21 mouse cellular contexts compared by ENCODE assay signal in genomic region chr7:62026635-62027034, GRCm38 (mm10).
DNase-seq lines count a peak whose midpoint lies in the region; ATAC-seq lines count a peak whose summit lies in the region.
"Had no signal": no experiment of that assay in that cellular context is flagged by ENCODE, and none has a peak within 500 bp of the region (broad histone marks: within the 10 kb centered on the region; RNA-seq: fewer than 3 reads in every experiment).

No protein-coding gene starts in this region.

- no peaks in the 10 kb centered on the region for H3K27me3 ChIP-seq in midbrain, embryonic 13.5 days
- no peaks in the 10 kb centered on the region for H3K27me3 ChIP-seq in midbrain, embryonic 11.5 days (ENCODE audit: control insufficient read depth, insufficient read depth, low read length)
- no peaks in the 10 kb centered on the region for H3K27me3 ChIP-seq in forebrain, embryonic 13.5 days
- H3K27me3 ChIP-seq: embryonic facial prominence, embryonic 12.5 days; heart, embryonic 15.5 days; hindbrain, embryonic 13.5 days had no signal

- 0 out of 2 replicates have a peak, but pooled peaks cover 7% of the 10 kb centered on the region for H3K36me3 ChIP-seq in midbrain, embryonic 13.5 days
- H3K36me3 ChIP-seq in midbrain, embryonic 11.5 days (ENCODE audit: control insufficient read depth, insufficient read depth, low read length), result no peaks in the 10 kb centered on the region
- H3K36me3 ChIP-seq in forebrain, embryonic 13.5 days (ENCODE audit: poor library complexity, severe bottlenecking), result peaks cover 17% of the 10 kb centered on the region; the same call in 1 of the 2 replicates
- H3K36me3 ChIP-seq: embryonic facial prominence, embryonic 12.5 days; heart, embryonic 15.5 days; hindbrain, embryonic 13.5 days had no signal

- H3K4me3 ChIP-seq in midbrain, embryonic 13.5 days (replicated peaks), result no peak overlapping the region
- H3K4me3 ChIP-seq in midbrain, embryonic 11.5 days (ENCODE audit: low read depth, low read length), result no peak overlapping the region
- H3K4me3 ChIP-seq in forebrain, embryonic 13.5 days, result no peak overlapping the region
- H3K4me3 ChIP-seq: embryonic facial prominence, embryonic 12.5 days; heart, embryonic 15.5 days; hindbrain, embryonic 13.5 days had no signal

- WGBS in midbrain, embryonic 13.5 days, result 59% methylated on average over 3 of the region's 3 CpGs
- 69% methylated on average over 3 of the region's 3 CpGs for WGBS in midbrain, embryonic 11.5 days
- WGBS in forebrain, embryonic 13.5 days, result 45% methylated on average over 3 of the region's 3 CpGs

- ATAC-seq in midbrain, embryonic 13.5 days, result 0 out of 2 replicates have a peak, but pooled peaks have one; percentile 34
- no peak for ATAC-seq in midbrain, embryonic 11.5 days (ENCODE audit: low FRiP score)
- ATAC-seq in forebrain, embryonic 13.5 days, result peak; percentile 41; the same call in 1 of the 2 replicates
- ATAC-seq: hindbrain, postnatal 0 days had no signal

- H3K9me3 ChIP-seq in midbrain, embryonic 13.5 days, result no peaks in the 10 kb centered on the region; the same call in 1 of the 2 replicates
- peaks cover 3% of the 10 kb centered on the region; the same call in 1 of the 2 replicates for H3K9me3 ChIP-seq in midbrain, embryonic 11.5 days (ENCODE audit: control insufficient read depth, low read length)
- H3K9me3 ChIP-seq in forebrain, embryonic 13.5 days (replicated peaks), result peaks cover 11% of the 10 kb centered on the region; the same call in 1 of the 2 replicates
- H3K9me3 ChIP-seq: embryonic facial prominence, embryonic 12.5 days; heart, embryonic 15.5 days had no signal

- H3K4me1 ChIP-seq in midbrain, embryonic 13.5 days (replicated peaks), result no peaks in the 10 kb centered on the region
- H3K4me1 ChIP-seq in midbrain, embryonic 11.5 days (ENCODE audit: control insufficient read depth, insufficient read depth, low read length), result no peaks in the 10 kb centered on the region
- no peaks in the 10 kb centered on the region for H3K4me1 ChIP-seq in forebrain, embryonic 13.5 days
- H3K4me1 ChIP-seq: embryonic facial prominence, embryonic 12.5 days; heart, embryonic 15.5 days; hindbrain, embryonic 13.5 days had no signal

- no peak overlapping the region for H3K27ac ChIP-seq in midbrain, embryonic 13.5 days
- no peak overlapping the region for H3K27ac ChIP-seq in midbrain, embryonic 11.5 days (ENCODE audit: low read depth, low read length)
- H3K27ac ChIP-seq in forebrain, embryonic 13.5 days, result no peak overlapping the region
- H3K27ac ChIP-seq: embryonic facial prominence, embryonic 12.5 days; heart, embryonic 15.5 days; hindbrain, embryonic 13.5 days; hindbrain, postnatal 0 days had no signal

- no peak overlapping the region for H3K9ac ChIP-seq in midbrain, embryonic 13.5 days (replicated peaks)
- H3K9ac ChIP-seq in midbrain, embryonic 11.5 days (ENCODE audit: low read length), result no peak overlapping the region
- no peak overlapping the region for H3K9ac ChIP-seq in forebrain, embryonic 13.5 days
- H3K9ac ChIP-seq: embryonic facial prominence, embryonic 12.5 days; heart, embryonic 15.5 days; hindbrain, embryonic 13.5 days had no signal

- DNase-seq in midbrain, embryonic 11.5 days (ENCODE audit: low spot score, missing footprints), result no peak
- peak; percentile 48 for DNase-seq in R1 (ENCODE audit: low read depth, low spot score)
- DNase-seq in right cerebral cortex, postnatal 36 days (ENCODE audit: low spot score in 2 of 2), result no peak
- DNase-seq in lung, postnatal 36 days, result no peak
- DNase-seq in heart, adult 11 months, result no peak
- DNase-seq: adrenal gland, adult 2 months; adrenal gland, postnatal 25 days; cerebellum, adult 11 months; cerebellum, adult 8-10 months; cerebellum, postnatal 14 days; gastrocnemius, postnatal 36 days; heart, adult 18-20 months; heart, postnatal 14 days; kidney, adult 11 months had no signal

- no peak overlapping the region for H3K4me2 ChIP-seq in midbrain, embryonic 13.5 days (replicated peaks)
- no peak overlapping the region for H3K4me2 ChIP-seq in midbrain, embryonic 11.5 days
- no peak overlapping the region for H3K4me2 ChIP-seq in forebrain, embryonic 13.5 days
- H3K4me2 ChIP-seq: embryonic facial prominence, embryonic 12.5 days; heart, embryonic 11.5 days; heart, embryonic 15.5 days; hindbrain, embryonic 13.5 days had no signal
